Mouse (Mus musculus) splenic B cell, adult 2 months (primary cell): ENCODE data around the gene 4930447C04Rik.

Experiments used
- DNase-seq: peaks from one replicate; pipeline ENCODE4 v3.0.0-alpha.2; 2011; ENCODE audit warnings: low read depth, low spot score
- H3K27me3 ChIP-seq: 2 replicates; pipeline ENCODE4 v1.6.1; 2012; ENCODE audit warnings: mild to moderate bottlenecking, low read length, moderate library complexity, mixed read lengths; ENCODE audit not compliant: control insufficient read depth, poor library complexity, insufficient read depth, severe bottlenecking
- H3K36me3 ChIP-seq: 2 replicates; pipeline ENCODE4 v1.6.1; 2012; ENCODE audit warnings: mild to moderate bottlenecking, low read length, moderate library complexity, mixed read lengths; ENCODE audit not compliant: control insufficient read depth, poor library complexity, insufficient read depth, severe bottlenecking

Gene 4930447C04Rik

DNA sequence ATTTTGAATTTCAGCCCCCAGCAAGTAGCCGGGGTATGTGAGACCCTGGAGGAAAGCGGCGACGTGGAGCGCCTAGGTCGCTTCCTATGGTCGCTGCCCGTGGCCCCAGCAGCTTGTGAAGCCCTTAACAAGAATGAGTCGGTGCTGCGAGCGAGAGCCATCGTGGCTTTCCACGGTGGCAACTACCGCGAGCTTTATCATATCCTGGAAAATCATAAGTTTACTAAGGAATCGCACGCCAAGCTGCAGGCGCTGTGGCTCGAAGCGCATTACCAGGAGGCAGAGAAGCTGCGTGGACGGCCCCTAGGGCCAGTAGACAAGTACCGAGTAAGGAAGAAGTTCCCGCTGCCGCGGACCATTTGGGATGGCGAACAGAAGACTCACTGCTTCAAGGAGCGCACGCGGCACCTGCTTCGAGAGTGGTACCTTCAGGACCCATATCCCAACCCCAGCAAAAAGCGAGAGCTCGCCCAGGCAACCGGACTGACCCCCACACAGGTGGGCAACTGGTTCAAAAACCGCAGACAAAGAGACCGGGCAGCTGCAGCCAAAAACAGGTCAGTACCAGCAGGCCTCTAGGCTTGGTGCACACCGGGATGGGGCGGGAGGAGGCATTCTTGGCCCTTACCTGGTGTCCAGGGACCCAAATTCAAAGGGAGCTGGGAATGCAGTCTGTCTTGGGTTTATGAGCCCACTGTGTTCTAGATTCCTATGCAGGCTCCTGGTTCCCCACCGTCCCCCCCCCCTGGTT, at the start of gene 4930447C04Rik:
Gene 4930447C04Rik, minus strand, starts transcription at position 704 of the 751 bp plus-strand sequence.
- no peaks in the 10 kb centered on the region for H3K36me3 ChIP-seq
- no peak for DNase-seq

DNA sequence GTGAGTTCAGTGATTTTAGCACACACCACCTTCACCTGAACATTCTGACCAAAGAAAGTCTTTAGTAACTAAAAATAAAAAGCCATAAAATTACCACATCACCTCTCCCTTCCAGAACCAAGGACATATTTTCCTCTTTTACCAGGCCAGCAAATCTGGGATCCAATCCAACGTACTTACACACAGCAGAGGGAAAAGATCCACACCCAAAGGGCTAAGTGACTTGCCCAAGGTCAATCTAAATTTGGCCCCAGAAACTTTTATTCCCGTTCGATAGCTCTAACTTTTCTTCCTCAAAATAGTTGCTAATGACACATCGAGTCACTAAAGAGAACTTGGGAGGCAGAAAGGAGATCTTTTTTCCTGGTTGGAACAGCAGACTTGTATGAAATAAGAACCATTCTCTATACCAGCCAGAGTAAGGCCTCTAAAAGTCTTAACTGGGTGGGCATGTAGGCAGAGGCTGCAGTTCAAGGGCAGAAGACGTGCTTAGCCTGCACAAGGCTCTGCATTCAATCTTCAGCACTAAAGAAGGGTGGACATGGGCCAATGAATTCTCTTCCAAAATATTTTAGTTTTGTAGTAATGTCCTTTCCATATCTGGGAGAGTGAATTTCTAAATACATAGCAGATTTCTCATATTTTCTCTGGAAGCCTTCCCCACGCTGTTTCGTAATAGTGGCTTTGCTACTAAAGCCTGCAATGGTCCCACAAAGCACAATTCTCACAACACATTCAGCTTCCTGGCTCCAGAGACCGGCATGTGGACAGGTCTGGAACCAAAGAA, 42.7 kb upstream of the 4930447C04Rik start:
- Histone ChIP-seq H3K36me3 (no peaks in the 10 kb centered on the region), H3K27me3 (no peaks in the 10 kb centered on the region)
- no peak for DNase-seq

More for the DNA sequence above, at the start of gene 4930447C04Rik:
- no peaks in the 10 kb centered on the region; the same call in 1 of the 2 replicates for H3K27me3 ChIP-seq

DNA sequence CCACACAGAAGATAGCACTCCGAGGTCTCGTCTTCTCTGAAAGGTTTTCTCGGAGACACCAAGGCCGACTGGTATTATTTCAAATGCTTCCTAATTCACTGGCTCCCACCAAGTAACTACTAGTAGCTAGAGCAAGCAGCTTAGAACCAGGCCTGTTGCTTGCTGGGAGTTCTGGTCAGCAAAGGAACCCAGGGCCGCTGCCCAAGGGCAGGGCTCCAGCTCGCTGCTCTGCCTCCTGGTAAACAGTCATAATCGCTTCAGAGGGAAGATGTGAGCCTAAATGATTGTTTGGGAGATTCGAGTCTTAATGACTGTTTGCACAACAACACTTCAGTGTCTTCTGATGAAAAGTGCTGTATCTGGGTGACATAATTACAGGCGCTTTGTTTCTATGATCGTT, 42.0 kb upstream of the 4930447C04Rik start:
- no peak for DNase-seq

DNA sequence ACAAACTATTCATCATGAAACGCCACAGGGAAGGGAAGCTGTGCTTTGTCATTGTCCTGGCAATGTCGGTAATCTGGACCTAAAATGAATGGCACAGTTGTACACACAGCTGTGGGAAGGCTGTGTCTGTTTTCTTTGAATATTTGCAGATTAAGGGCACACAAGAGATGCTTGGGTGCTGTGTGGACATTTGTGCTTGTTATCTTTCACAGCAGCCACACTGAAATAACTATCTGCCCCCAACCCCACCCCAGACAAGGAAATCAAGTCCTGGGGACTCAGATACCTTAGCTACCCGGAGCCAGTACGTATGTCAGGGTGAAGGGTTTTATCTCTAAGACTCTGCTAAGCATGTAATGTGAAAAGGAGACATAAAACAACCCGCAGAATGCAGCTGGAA, 38.7 kb upstream of the 4930447C04Rik start:
- Histone ChIP-seq H3K27me3 (no peaks in the 10 kb centered on the region; the same call in 1 of the 2 replicates), H3K36me3 (no peaks in the 10 kb centered on the region)
- DNase-seq, result no peak

More for the DNA sequence above, 42.0 kb upstream of the 4930447C04Rik start:
- H3K36me3 ChIP-seq, result no peaks in the 10 kb centered on the region
- no peaks in the 10 kb centered on the region for H3K27me3 ChIP-seq

DNA sequence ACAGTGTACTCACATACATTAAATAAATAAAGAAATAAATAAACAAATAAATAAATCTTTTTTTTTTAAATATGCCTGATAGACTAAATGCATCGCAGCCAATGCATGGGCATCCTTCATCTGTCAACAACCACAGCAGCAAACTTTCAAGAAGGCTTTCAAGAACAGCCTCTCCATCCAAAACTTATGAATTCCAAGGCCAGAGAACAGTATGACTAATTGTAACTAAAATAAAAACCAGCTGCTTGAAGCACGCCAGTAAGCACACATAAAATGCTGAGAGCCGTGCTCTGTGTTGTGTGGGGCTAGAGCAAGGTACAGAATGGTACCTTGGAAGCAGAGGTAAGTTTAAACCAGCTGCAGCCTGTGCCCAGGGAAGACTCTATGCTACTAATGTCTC, 37.3 kb upstream of the 4930447C04Rik start:
- H3K27me3 ChIP-seq, result no peaks in the 10 kb centered on the region; the same call in 1 of the 2 replicates
- no peaks in the 10 kb centered on the region for H3K36me3 ChIP-seq
- no peak for DNase-seq

DNA sequence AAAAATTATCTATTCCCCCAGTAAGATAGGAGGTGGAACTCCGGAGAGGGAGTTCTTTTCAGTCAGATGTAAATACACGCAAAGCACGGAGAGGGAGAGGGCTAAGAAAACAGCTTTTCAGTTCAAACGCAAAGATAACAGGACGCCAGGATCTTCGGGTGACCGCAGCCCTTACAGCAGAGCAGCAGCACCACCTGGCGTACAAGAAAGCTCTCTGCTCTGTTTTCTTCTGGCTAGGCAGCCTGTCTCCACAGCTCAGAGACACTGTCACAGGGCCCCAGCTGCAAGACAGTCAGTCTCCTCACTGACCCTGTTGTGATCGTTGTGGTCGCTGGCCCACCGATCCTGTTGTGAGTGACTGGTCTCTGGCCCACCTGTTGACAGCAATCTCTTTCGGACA, 36.1 kb upstream of the 4930447C04Rik start:
- Histone ChIP-seq H3K27me3 (no peaks in the 10 kb centered on the region; the same call in 1 of the 2 replicates), H3K36me3 (no peaks in the 10 kb centered on the region)
- DNase-seq, result peak; percentile 66

DNA sequence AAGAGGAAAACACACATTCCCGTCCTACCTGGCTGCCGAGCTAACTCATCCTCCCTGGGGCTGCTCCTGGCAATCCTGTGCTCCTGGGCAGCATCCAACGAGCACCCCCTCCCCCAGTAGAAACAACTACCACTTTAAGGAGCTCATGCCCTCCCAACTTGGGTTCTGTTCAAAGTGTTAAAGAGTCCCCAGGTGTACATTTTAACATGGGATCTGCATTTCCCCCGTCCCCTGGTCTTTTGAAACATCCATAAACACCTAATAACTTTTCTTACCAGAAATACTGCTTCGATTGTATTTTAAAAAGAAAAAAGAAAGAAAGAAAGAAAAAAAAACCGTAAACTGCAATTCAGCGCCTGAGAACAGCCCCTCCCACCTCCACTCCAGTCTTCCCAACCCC, 35.6 kb upstream of the 4930447C04Rik start:
- no peaks in the 10 kb centered on the region for H3K36me3 ChIP-seq
- DNase-seq, result no peak
- H3K27me3 ChIP-seq, result no peaks in the 10 kb centered on the region; the same call in 1 of the 2 replicates

DNA sequence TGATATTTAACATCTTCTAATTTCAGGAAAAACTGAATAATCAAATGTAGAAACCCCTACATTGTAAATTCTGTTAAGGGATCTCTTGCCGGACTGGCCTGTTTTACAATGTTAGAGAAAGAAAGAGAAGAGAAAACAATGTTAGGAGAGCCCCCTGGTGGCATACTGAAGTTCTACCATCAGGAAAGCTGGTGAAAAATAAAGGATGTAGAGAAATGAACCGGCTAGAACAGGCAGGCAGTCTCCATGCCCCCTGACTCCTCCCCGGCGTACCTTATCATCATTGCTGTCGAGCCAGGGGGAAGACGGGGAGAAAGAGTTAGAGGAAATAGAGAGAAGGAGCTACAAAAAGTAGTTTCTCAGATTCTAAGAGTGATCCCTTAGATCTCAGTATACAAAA, 32.6 kb upstream of the 4930447C04Rik start:
- no peaks in the 10 kb centered on the region for H3K36me3 ChIP-seq
- no peaks in the 10 kb centered on the region; the same call in 1 of the 2 replicates for H3K27me3 ChIP-seq
- peak; percentile 45 for DNase-seq

DNA sequence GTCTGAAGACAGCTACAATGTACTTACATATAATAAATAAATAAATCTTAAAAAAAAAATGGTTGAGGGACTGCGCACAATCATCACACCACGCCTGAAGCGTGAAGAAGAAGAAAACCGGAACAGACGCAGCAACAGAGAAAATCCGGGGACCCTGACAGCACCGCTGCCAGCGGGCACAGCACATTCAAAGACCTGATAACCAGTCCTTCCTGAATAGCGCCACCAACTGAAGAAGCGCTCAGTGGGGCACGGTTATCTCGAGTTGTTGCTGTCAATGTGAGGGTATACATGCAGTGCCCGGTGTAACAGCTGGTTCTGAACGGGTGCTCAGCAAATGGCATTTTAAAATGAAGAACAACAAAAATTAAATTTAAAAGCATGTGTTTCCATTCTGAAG, 30.0 kb upstream of the 4930447C04Rik start:
- H3K36me3 ChIP-seq, result no peaks in the 10 kb centered on the region
- H3K27me3 ChIP-seq, result no peaks in the 10 kb centered on the region
- DNase-seq, result no peak

DNA sequence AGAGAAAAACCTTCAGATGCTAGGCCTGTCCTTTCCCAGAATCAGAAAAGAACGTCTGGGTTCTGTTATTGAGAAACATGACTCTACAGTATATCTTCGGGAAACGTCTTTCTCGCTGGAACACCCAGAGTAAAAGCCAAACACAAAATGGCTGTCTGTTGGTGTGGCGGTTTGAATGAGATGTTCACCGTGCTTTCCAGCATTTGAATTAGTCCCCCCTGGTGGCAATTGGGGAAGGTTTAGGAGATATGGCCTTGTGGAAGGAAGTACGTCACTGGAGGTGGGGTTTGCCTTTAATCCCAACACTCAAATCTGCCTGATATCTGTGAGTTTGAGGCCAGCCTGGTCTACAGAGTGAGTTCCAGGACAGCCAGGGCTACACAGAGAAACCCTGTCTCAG, 27.0 kb upstream of the 4930447C04Rik start:
- H3K36me3 ChIP-seq, result no peaks in the 10 kb centered on the region
- DNase-seq, result no peak
- no peaks in the 10 kb centered on the region for H3K27me3 ChIP-seq

DNA sequence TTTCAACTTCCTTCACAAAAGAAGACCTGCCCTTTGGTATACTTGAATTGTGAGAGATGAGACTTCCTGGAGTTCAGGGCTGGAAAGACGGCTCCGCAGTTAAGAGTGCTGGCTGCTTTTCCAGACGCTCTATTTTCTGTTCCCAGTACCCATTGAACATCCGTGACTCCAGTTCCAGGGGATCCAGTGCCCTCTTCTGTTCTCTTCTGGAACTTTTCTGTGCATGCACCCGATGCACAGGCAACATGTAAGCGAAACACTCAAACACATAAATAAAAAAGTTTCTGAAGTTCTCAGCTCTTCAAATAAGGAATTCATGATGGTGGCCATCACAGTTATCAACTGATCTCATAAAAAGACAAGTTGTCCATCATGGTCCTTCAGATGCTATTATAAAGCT, 22.2 kb upstream of the 4930447C04Rik start:
- H3K27me3 ChIP-seq, result no peaks in the 10 kb centered on the region
- no peak for DNase-seq
- no peaks in the 10 kb centered on the region for H3K36me3 ChIP-seq

DNA sequence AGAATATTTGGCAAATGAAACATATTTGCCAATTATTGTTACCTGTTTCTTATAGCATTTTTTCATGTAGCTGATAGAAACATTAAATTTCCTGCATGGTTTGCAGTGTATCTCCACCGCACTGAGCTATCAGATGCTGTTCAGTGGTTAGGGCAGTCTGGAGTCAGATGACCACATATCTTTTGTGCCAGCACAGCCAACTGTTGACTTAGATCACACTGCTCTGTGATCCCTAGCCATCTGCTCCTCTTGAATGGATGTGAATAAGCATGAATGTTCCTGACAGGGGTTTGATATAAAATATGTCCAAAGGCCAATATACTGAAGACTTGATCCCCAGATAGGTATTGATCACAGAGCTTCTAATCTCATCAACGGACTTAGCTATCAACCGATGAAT, 17.9 kb upstream of the 4930447C04Rik start:
- no peaks in the 10 kb centered on the region for H3K36me3 ChIP-seq
- DNase-seq, result no peak
- no peaks in the 10 kb centered on the region for H3K27me3 ChIP-seq

DNA sequence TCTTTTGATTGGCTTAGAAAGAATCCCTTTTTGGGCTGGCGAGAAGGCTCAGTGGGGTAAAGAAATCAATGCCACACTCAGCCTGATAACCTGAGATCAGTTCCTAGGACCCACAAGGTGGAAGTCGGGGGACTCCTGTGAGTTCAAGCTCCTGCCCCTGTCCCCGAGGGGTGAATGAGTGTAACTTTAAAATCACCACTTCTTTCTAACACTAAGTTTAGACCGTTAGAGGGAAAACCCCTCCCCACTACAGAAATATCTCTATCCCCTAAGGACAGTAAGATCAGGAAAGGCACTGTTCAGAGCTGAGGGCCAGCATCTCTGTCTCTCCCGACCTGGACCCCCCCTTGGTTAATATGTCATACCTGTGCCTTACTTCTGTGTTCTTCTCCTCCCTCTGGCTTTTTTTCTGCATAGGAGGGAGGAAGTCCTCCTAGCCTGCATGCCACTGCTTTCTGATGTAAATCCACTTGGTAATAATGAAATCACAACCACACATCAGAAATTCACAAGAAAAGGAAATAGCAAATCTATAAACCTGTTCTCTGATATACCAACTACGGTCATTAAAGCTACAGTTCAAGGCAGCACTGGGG, 17.4 kb upstream of the 4930447C04Rik start:
- no peak for DNase-seq
- Histone ChIP-seq H3K36me3 (no peaks in the 10 kb centered on the region), H3K27me3 (no peaks in the 10 kb centered on the region)

DNA sequence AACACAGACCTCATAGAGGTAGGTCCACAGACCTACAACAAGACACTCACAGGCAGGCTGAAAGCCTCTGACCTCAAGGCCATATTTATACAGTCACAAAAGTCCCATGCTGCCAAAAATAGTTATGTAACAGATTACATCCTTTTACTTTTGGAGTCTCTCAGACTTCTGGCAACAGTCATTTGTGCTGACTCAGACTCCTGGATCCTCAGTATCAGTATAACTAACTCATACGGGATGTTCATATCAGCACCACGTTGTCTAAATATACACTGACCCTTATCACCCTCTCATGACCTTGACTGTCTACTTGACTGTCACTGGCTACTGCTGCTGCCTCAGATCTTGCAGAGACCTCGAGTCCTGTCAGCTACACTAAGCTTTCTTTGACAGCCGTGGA, 14.3 kb upstream of the 4930447C04Rik start:
- DNase-seq, result no peak
- Histone ChIP-seq H3K27me3 (no peaks in the 10 kb centered on the region), H3K36me3 (no peaks in the 10 kb centered on the region)

DNA sequence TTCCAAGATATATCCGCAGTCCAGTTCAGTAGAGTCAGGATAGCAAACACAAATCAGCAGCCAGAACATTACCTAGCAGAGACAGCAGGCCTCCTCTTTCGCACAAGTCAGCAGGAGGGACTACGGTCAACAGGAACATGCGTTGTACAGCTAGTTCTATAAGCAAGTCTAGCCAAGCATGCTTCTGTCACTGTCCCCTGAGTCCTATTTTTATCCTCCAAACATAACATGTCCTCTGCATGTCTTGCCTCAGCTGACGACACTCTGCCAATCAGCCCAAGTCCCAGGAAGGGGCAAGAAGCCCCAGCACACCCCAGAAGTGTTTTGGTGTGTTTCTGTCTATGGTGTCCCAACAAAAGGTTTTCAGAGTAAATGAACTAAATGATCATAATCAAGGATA, 13.3 kb upstream of the 4930447C04Rik start:
- no peak for DNase-seq
- H3K36me3 ChIP-seq, result no peaks in the 10 kb centered on the region
- H3K27me3 ChIP-seq, result no peaks in the 10 kb centered on the region
